Mouse (Mus musculus) C2C12 (cell line): Measurements from ENCODE around the gene Tmem39b. TPM values are rescaled to one million over a fixed set of nuclear protein-coding genes. Genes with fewer than 3 reads are reported as not detected.
A peak's percentile ranks its signal among the peaks of the same experiment; 100 is the strongest.

Source experiments
- H3K27me3 ChIP-seq: one replicate; pipeline ENCODE4 v1.6.1; 2011; ENCODE audit not compliant: control insufficient read depth, insufficient read depth, insufficient read length
- H3K36me3 ChIP-seq: one replicate; pipeline ENCODE4 v1.6.1; 2011; ENCODE audit not compliant: control insufficient read depth, insufficient read depth
- H3K4me3 ChIP-seq: one replicate; pipeline ENCODE4 v1.5.1; 2011; ENCODE audit warnings: mild to moderate bottlenecking, control low read depth; ENCODE audit not compliant: poor library complexity, insufficient read depth, severe bottlenecking
- H3K79me2 ChIP-seq: one replicate; pipeline ENCODE4 v1.6.1; 2011; ENCODE audit not compliant: control insufficient read depth, insufficient read depth
- H3K79me3 ChIP-seq: one replicate; pipeline ENCODE4 v1.6.1; 2011; ENCODE audit warnings: low read depth, control low read depth
- H3ac ChIP-seq: one replicate; pipeline ENCODE3; 2011; ENCODE audit warnings: low read depth; ENCODE audit not compliant: control insufficient read depth, insufficient read length
- CEBPB ChIP-seq: IDR thresholded peaks from one replicate; pipeline ENCODE4 v1.6.1; 2011; ENCODE audit warnings: low read depth, mild to moderate bottlenecking, control low read depth, moderate library complexity
- CTCF ChIP-seq: IDR thresholded peaks from one replicate; pipeline ENCODE4 v1.5.1; 2011; ENCODE audit not compliant: control insufficient read depth, insufficient read depth, insufficient read length
- FOSL1 ChIP-seq: IDR thresholded peaks from one replicate; pipeline ENCODE4 v1.8.0; 2011; ENCODE audit warnings: mild to moderate bottlenecking, low read length; ENCODE audit not compliant: poor library complexity, insufficient read depth, severe bottlenecking
- MAX ChIP-seq: IDR thresholded peaks from one replicate; pipeline ENCODE4 v1.6.1; 2011; ENCODE audit warnings: mild to moderate bottlenecking, control low read depth
- MYOD1 ChIP-seq: IDR thresholded peaks from one replicate; pipeline ENCODE4 v1.6.1; 2011; ENCODE audit warnings: low read depth; ENCODE audit not compliant: control insufficient read depth, insufficient read length
- MYOG ChIP-seq: IDR thresholded peaks from one replicate; pipeline ENCODE4 v1.6.1; 2011; ENCODE audit not compliant: control insufficient read depth, insufficient read length; ENCODE audit errors: extremely low read depth
- USF1 ChIP-seq: IDR thresholded peaks from one replicate; pipeline ENCODE4 v1.6.1; 2011; ENCODE audit warnings: low read depth, mild to moderate bottlenecking, control low read depth, moderate library complexity
- polyA plus RNA-seq: library from polyadenylated mRNA; unstranded; fragments of >200 nt; fragmentation: generic; extraction: Trizol; gene quantifications from one replicate; pipeline ENCODE4 v1.2.1, GENCODE M21; 2012; ENCODE audit warnings: missing spikeins

Tmem39b gene
- polyA plus RNA-seq, 1 experiment = 17.0 TPM

- H3K4me3 ChIP-seq = no peak overlapping the region
- no peaks in the 10 kb centered on the region for H3K79me2 ChIP-seq
- H3K36me3 ChIP-seq = peaks cover 94% of the 10 kb centered on the region
- H3K27me3 ChIP-seq = no peaks in the 10 kb centered on the region
- TF ChIP-seq MAX (no peak), MYOG (no peak), MYOD1 (no peak), CEBPB (no peak), CTCF (no peak), FOSL1 (no peak), USF1 (no peak)
- H3ac ChIP-seq = no peak overlapping the region
- no peaks in the 10 kb centered on the region for H3K79me3 ChIP-seq
Measured at GRCm38 (mm10) chr4:129650359-129650758, 46.3 kb downstream of the Tmem39b start.

GRCm38 (mm10) chr4:129648656-129649055 is 48.0 kb downstream of the Tmem39b start:
- peaks cover 85% of the 10 kb centered on the region for H3K36me3 ChIP-seq
- TF ChIP-seq CTCF (no peak), MAX (no peak), MYOG (no peak), FOSL1 (no peak), USF1 (no peak), CEBPB (no peak), MYOD1 (no peak)

GRCm38 (mm10) chr4:129645204-129645603 is 51.4 kb downstream of the Tmem39b start:
- H3K36me3 ChIP-seq = peaks cover 51% of the 10 kb centered on the region
- H3K79me2 ChIP-seq = peaks cover 4% of the 10 kb centered on the region
- H3K79me3 ChIP-seq = peaks cover 2% of the 10 kb centered on the region
- TF ChIP-seq USF1 (no peak), MYOD1 (no peak), MYOG (no peak), CTCF (no peak), FOSL1 (no peak), CEBPB (no peak), MAX (no peak)
- H3K27me3 ChIP-seq = no peaks in the 10 kb centered on the region
- H3K4me3 ChIP-seq = no peak overlapping the region
- H3ac ChIP-seq = no peak overlapping the region

More at GRCm38 (mm10) chr4:129648656-129649055, 48.0 kb downstream of the Tmem39b start:
- no peaks in the 10 kb centered on the region for H3K79me2 ChIP-seq
- no peak overlapping the region for H3K4me3 ChIP-seq
- no peaks in the 10 kb centered on the region for H3K27me3 ChIP-seq
- H3K79me3 ChIP-seq = no peaks in the 10 kb centered on the region
- no peak overlapping the region for H3ac ChIP-seq

DNA sequence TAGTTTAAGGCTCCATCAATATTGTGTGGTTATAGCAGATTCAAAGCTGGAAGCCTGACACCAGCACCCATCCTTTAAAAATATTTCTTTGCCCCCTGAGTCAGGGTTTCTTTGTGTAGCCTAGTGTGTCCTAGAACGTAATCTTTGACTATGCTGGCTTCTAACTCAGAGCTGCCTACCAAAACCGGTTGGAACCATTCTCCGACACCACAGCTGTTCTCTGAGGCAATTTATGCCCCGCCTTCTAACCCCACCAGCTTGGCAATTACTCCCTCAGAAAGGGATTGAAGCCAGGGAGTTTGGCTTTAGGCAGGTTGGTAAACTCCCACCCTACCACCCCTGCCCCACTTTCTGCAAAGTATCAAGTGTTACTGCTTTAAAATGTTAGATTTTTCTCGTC is 54.9 kb downstream of the Tmem39b start:
- Histone ChIP-seq H3K36me3 (peaks cover 48% of the 10 kb centered on the region), H3K4me3 (no peak overlapping the region), H3K79me3 (peaks cover 25% of the 10 kb centered on the region), H3ac (peak overlapping the region; percentile 32), H3K27me3 (no peaks in the 10 kb centered on the region), H3K79me2 (peaks cover 36% of the 10 kb centered on the region)
- peak; percentile 9 for TF ChIP-seq MYOD1
- no peak for TF ChIP-seq CEBPB
- TF ChIP-seq MAX = no peak
- no peak for TF ChIP-seq FOSL1
- TF ChIP-seq MYOG = no peak
- no peak for TF ChIP-seq CTCF
- TF ChIP-seq USF1 = no peak

DNA sequence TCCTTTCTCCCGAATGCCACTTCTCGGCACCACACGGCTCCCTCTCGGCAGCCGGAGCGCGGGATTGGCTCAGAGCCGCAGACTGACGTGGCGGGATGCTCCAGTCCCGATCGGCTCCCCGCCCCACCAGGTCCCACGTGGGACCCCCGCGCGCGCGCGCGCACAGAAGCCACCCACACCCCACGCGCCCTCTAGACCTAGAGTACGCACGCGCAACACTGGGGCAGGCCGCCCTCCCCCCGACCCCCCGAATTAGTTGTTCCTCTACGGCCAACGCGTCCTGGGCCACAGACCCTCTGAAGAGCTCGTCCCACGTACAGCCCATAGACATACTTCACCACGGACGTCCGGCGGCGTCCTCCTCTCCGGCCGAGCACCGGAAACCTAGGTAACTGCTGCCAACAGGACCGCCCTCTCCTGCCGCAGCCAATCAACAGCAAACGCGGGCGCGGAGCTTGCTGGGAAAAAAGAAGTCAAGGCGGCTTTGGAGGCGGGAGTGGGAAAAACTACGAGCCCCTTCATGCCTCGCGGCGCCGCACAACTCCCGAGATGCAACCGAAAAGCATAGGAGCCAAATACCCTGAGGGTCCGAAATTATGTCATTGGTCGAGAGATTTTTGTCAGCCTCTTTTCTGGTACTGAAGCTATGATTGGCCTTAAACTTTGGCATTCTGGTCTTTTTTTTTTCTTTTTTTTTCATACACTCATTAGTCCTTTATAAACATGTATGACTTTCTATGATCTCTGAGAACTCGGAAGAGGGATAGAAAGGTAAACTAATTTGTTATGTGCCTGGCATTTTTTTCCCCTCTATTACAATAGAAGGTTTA is 55.8 kb downstream of the Tmem39b start, which contains the start of gene Txlna:
Gene Txlna, minus strand, starts transcription at position 428 of the 830 bp plus-strand sequence.
- Histone ChIP-seq H3K27me3 (no peaks in the 10 kb centered on the region), H3K36me3 (peaks cover 48% of the 10 kb centered on the region), H3ac (peak within 1 kb of the TSS; percentile 88)

More for the DNA sequence above, 55.8 kb downstream of the Tmem39b start, which contains the start of gene Txlna:
- TF ChIP-seq CEBPB (no peak), MAX (no peak), USF1 (peak; percentile 33)
- Histone ChIP-seq H3K79me2 (peaks cover 45% of the 10 kb centered on the region), H3K79me3 (peaks cover 28% of the 10 kb centered on the region), H3K4me3 (peak within 1 kb of the TSS; percentile 53)
